Mouse (Mus musculus) urinary bladder, adult 2 months (tissue): ENCODE results near the gene Zfp593. TPM values are rescaled to one million over a fixed set of nuclear protein-coding genes. Genes with fewer than 3 reads are reported as not detected.

Source experiments
- DNase-seq: peaks from one replicate; pipeline ENCODE4 v3.0.0; 2022; ENCODE audit warnings: low spot score
- polyA plus RNA-seq: library from polyadenylated mRNA; depleted of rRNA; stranded (reverse); fragments of >200 nt; gene quantifications from 2 replicates; pipeline ENCODE4 v1.2.3, GENCODE M21; 2012; rRNA removed

Gene Zfp593
- polyA plus RNA-seq, 1 experiment = 11.0 TPM

DNA sequence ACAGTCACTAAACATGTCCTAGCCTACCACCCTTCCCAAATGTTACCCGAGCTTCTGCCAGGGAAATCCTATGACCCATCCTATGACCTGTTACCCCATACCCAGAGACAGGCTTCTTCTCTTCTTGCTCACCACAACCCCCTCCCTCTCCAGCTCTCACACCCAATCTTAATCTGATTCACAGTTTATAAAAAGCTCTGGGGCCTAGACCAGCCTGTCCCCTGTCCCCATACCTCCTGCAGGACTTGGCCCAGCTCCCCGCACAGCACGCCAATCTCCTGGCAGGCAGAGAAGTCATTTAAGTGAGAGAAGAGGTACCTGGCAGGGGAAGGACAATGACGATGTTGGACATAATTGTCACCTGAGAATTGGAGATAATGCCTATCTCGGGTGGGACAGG, 10.5 kb downstream of the Zfp593 start:
- DNase-seq = no peak

DNA sequence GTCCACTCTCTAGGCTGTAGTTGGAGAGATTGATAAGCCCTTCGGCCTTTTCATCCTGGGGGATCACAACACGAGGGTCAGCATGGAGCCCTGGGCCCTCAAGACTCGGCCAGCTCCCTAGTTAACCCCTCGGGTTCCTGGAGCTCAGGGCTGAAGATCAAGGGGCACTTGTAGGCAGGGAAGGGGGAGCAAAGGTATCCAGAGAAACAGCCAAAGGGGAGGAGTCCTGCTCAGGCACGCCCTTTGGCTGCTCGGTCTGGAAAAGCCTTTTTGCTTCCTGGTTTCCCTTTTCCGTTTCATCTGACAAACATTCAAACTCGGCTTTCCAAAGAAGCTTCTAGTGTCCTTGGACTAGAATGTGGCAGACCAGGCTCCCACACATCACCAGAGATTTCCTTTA, 15.0 kb downstream of the Zfp593 start:
- DNase-seq = no peak

DNA sequence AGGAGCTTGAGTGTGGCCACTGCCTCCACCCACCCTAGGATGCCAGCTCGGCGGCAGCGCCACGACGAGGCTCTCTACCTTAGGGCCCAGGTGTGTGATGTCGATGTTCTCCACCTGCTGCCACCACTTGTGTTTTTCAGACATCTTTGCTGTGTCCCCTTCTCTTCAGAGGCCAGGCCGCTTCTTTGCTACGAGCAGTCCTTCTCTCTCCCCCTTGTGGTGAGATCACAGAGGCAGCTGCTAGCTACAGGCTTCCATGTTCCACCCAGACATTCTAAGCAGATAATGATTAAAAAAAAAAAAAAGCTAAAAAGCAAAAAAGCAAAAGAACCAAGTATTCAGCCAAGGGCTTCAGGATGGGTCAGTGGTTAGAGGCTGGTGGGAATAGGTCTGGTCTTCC, 18.2 kb downstream of the Zfp593 start, which contains the start of gene Catsper4:
Gene Catsper4 (minus strand): TSS at position 190 of the 400 bp plus-strand sequence.
- DNase-seq = no peak

DNA sequence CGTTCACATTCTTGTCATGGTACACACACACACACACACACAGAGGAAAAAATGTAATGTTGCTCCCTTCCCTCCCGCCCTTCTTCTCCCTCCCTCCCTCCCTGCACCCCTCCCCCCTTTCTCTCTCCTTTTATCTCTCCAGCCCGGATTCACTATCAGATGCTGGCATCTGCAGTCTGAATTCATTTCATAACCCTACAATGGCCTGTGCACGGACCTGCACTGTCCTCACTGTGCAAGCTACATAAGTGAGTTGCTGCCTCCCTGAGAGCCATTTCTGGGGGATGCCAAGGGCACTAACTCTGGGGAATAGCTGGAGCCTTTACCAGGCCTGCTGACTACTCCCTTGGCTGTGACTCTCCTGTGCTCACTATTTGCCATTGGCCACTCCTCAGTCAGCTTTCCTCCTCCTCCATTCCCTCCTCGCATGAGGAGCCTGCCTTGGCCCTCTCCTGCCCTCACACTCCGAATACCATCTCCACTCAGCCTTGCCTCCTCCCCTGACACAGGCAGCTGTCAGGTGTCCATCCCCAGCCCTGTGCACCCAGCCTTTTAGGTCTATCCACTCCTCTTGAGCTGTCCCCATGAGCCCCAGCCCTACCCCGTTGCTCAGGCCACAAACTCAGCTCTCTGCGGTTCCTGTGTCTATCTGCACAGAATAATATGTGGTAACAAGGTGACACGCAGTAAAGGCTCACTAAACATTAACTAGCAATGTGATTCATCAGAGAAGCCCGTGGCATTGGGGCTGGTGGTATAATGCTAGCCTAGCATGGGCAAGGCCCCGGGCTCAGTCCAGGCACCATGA, 22.4 kb downstream of the Zfp593 start:
- DNase-seq = no peak

DNA sequence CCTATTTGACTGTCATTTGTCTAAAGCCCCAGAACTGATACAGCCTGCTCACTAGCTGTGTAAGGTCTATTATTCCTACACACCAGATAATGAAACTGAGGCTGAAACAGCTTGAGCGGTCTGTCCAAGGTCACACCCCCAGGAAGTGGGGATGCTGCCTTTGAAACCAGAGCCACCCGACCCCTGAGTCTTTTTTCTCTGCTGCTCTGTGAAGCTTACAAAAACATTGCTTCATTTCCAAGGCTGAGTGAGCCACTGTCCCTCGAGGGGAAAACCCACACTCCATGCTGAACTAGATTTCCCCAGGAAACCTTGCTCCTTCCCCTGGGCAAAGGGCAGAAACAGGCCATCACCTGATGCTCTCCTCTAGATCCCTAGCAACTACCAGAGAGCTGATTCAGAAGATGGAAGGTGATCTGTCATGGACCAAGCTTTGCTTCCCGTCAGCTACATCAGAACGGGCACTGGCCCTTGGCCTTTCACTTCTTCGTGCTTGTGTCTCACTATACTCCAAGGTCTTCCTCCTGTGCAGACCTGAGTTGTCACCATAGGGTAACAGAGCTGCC, 38.8 kb downstream of the Zfp593 start:
- DNase-seq = no peak

DNA sequence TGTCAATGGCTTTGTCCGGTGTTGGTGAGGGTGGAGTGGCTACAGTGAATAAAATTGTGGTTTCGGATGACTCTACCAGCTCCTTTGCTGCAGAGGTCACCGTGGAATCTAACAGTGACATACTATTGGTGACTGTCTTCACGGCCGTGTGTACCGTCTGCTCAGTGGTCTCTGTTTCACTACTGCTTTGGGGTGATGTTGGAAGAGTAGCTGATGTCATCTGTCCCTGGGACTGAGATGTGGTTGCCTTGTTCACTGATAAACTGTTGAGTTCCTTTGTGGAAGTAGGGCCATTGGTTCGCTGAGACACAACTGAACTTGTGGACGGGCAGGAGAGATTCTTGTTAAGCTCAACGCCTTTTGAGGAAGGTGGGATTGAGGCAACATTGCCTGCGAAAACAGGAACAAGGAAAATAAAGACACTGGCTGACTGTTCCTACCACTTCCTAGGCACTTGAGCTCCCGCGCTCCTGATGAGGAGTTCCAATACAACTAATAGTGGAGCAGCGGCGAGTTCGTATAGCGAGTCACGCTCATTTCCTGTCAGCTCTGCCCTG, 42.0 kb downstream of the Zfp593 start:
- DNase-seq = no peak

DNA sequence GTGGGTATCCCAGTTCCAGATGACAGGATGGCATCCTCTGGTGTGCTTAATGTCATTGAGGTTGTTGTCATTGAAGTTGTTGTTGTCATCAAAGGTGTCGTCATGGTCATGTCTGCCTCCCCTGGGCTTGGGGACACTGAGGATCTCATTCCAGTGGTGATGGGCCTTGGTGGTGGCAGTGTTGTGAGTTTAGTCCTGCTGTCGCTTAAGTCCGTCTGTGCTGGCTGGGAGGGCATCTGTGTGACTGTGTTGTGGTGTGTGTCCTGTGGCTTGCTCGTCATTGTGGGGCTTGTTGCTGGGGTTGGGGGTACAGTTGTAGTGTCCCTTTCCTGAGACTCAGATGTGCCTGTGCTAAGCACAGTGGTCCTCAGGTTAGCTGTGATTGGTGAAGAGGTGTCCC, 42.5 kb downstream of the Zfp593 start, which contains the start of gene Gm7534:
Gene Gm7534 (minus strand): TSS at position 101 of the 400 bp plus-strand sequence.
- no peak for DNase-seq

DNA sequence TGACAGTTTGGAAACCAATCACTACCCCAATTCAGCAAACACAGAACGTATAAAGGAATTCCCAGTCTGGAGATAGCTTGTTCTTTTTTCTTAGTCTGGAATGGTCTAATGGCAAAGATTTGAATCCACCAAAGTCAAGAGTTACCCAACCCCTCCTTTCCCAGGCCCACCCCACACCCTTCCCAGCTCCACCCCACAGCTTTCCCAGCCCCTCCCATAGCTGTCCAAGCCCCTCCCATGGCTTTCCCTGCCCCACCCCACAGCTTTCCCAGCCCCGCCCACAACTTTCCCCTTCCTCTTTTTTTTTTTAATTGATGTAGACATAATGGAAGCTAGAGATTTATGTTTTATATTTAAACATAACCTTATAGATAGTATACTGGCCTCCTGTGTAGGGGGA, 46.0 kb downstream of the Zfp593 start:
- no peak for DNase-seq

Other genes with a start within 250 kb of the Zfp593 start
- 35.0 and 35.6 TPM in 2 replicates for gene Dhdds, start 244.7 kb downstream of the Zfp593 start, polyA plus RNA-seq
- not detected in 2 replicates for gene Lin28a, start 226.8 kb downstream of the Zfp593 start, polyA plus RNA-seq
- 0.37 and 0.44 TPM in 2 replicates for gene Zfp683, start 191.8 kb downstream of the Zfp593 start, polyA plus RNA-seq
- gene Crybg2, start 184.8 kb downstream of the Zfp593 start, polyA plus RNA-seq = 11.8 and 17.7 TPM in 2 replicates
- gene Cd52, start 150.5 kb downstream of the Zfp593 start, polyA plus RNA-seq = 31.3 and 32.6 TPM in 2 replicates
- 4.1 and 4.2 TPM in 2 replicates for gene Ubxn11, start 143.0 kb downstream of the Zfp593 start, polyA plus RNA-seq
- gene Sh3bgrl3, start 116.8 kb downstream of the Zfp593 start, polyA plus RNA-seq = 337 and 349 TPM in 2 replicates
- 22.9 and 23.6 TPM in 2 replicates for gene Cep85, start 58.5 kb downstream of the Zfp593 start, polyA plus RNA-seq
- not detected in 2 replicates for gene Gm7534, start 42.6 kb downstream of the Zfp593 start, polyA plus RNA-seq
- gene Catsper4, start 18.2 kb downstream of the Zfp593 start, polyA plus RNA-seq = 0.50 and 1.0 TPM in 2 replicates
- gene Cnksr1, start 7.2 kb downstream of the Zfp593 start, polyA plus RNA-seq = 11.5 and 13.1 TPM in 2 replicates
- not detected in 2 replicates for gene E130218I03Rik, start 1.9 kb downstream of the Zfp593 start, polyA plus RNA-seq
- gene Gm30191, start 1.3 kb upstream of the Zfp593 start, polyA plus RNA-seq = not detected in 2 replicates
- gene Grrp1, start 8.5 kb upstream of the Zfp593 start, polyA plus RNA-seq = 13.7 TPM in 2 replicates
- gene Pdik1l, start 42.3 kb upstream of the Zfp593 start, polyA plus RNA-seq = 5.8 and 7.5 TPM in 2 replicates
- 0.04 and 0.12 TPM in 2 replicates for gene Trim63, start 69.5 kb upstream of the Zfp593 start, polyA plus RNA-seq
- gene Slc30a2, start 97.6 kb upstream of the Zfp593 start, polyA plus RNA-seq = 0.06 and 0.08 TPM in 2 replicates
- 9.8 and 10.9 TPM in 2 replicates for gene Extl1, start 138.3 kb upstream of the Zfp593 start, polyA plus RNA-seq
- gene Pafah2, start 150.7 kb upstream of the Zfp593 start, polyA plus RNA-seq = 37.9 and 39.9 TPM in 2 replicates
- gene Stmn1, start 222.7 kb upstream of the Zfp593 start, polyA plus RNA-seq = 67.0 and 104 TPM in 2 replicates